Mouse (Mus musculus) liver, adult 2 months (tissue): Measurements from ENCODE around the gene Dpysl5. TPM values are rescaled to one million over a fixed set of nuclear protein-coding genes. Genes with fewer than 3 reads are reported as not detected.

Experiments used
- DNase-seq: peaks from one replicate; pipeline ENCODE4 v3.0.0-alpha.2; 2011; ENCODE audit warnings: low read depth, low spot score; ENCODE audit errors: extremely low read depth
- H3K27ac ChIP-seq: fragments of 200-500 bp; replicated peaks from 2 replicates; pipeline ENCODE4 v1.5.1; 2012; ENCODE audit warnings: low read depth, mild to moderate bottlenecking, control low read depth, inconsistent platforms, low read length; ENCODE audit not compliant: insufficient read depth
- H3K27me3 ChIP-seq: fragments of 200-500 bp; 2 replicates; pipeline ENCODE4 v1.6.1; 2012; ENCODE audit warnings: mild to moderate bottlenecking, moderate library complexity, low read length, inconsistent platforms; ENCODE audit not compliant: control insufficient read depth, insufficient read depth
- H3K36me3 ChIP-seq: fragments of 200-500 bp; 2 replicates; pipeline ENCODE4 v1.6.1; 2012; ENCODE audit warnings: low read length, inconsistent platforms; ENCODE audit not compliant: control insufficient read depth, insufficient read depth
- H3K4me1 ChIP-seq: fragments of 200-500 bp; 2 replicates; pipeline ENCODE4 v1.6.1; 2011; ENCODE audit warnings: low read length; ENCODE audit not compliant: control insufficient read depth, insufficient read depth
- H3K4me3 ChIP-seq: fragments of 200-500 bp; 2 replicates; pipeline ENCODE4 v1.5.1; 2011; ENCODE audit warnings: low read depth, mild to moderate bottlenecking, control low read depth, low read length, moderate library complexity; ENCODE audit not compliant: insufficient read depth
- H3K79me2 ChIP-seq: fragments of 200-500 bp; 2 replicates; pipeline ENCODE4 v1.6.1; 2012; ENCODE audit warnings: inconsistent platforms, mild to moderate bottlenecking, low read length, moderate library complexity; ENCODE audit not compliant: control insufficient read depth, insufficient read depth
- H3K9ac ChIP-seq: fragments of 200-500 bp; 2 replicates; pipeline ENCODE4 v1.6.1; 2012; ENCODE audit warnings: low read depth, mild to moderate bottlenecking, control low read depth, inconsistent platforms, low read length
- CTCF ChIP-seq: fragments of 200-500 bp; IDR thresholded peaks from 2 replicates; pipeline ENCODE4 v1.5.1; 2011; ENCODE audit warnings: low read depth, low read length, control low read depth
- POLR2A ChIP-seq: fragments of 200-500 bp; IDR thresholded peaks from 2 replicates; pipeline ENCODE4 v1.6.1; 2011; ENCODE audit warnings: low read length, control low read depth; ENCODE audit not compliant: insufficient read depth; ENCODE audit errors: extremely low read depth
- WGBS: fragments of 180-500 bp; shearing (Covaris S2); methylation state at CpG from one replicate; pipeline ENCODE4 v1.1.7; 2018; 5-methylcytosine and 5-hydroxymethylcytosine counted together
- polyA plus RNA-seq: library from polyadenylated mRNA; depleted of rRNA; stranded (reverse); fragments of >200 nt; gene quantifications from 2 replicates; pipeline ENCODE4 v1.2.3, GENCODE M21; 2012
- total RNA-seq: library from RNA; depleted of rRNA; stranded (reverse); fragments of >200 nt; gene quantifications from 2 replicates; pipeline ENCODE4 v1.2.3, GENCODE M21; 2014

The Dpysl5 gene
- total and polyA plus RNA-seq, 2 experiments = 0.06 TPM; not detected in 1

DNA sequence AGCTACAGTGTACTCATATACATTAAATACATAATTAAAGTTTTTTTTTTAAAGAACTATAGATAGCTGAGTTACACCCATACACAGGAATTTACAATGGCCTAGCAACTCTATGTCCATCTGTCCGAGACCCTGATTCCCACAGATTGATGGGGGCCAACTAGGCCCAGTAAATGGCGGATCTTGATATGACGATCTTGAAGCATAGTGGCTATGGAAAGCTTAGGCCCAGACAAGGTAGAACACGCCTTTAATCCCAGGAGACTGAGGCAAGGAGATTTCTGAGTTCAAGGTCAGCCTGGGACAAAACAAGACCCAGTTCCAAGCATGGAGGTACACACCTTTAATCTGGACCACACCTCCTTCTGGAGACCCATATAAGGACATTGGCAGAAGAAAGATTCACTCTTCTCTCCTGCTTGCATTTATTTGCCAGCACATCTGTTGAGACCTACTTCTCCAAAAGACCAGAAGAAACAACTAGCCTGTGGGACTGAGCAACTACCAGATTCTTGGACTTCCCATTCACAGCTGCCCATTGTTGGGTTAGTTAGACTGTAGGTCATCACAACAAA is 32.6 kb upstream of the Dpysl5 start:
- no peaks in the 10 kb centered on the region for H3K27me3 ChIP-seq
- 98% methylated on average over 4 of the region's 4 CpGs for WGBS

DNA sequence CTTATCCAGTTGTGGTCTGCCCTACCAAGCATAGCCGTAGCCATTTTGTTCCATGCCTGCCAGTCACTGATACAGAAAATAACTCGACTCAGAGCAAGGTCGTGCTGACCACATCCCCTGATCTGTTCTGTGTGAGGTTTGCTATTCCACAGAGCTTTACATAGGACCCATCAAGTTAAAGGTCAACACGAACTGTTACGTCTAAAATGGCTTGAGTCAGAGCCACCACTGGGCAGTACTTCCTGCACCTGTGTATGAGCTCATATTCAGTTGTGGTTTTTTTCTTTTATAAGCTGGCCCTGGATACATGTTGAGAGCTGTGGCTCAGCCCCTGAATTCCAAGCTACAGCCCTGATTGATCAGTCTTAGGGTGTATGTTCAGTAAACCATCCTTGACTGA is 31.8 kb upstream of the Dpysl5 start:
- no peaks in the 10 kb centered on the region for H3K36me3 ChIP-seq
- no peak overlapping the region for H3K27ac ChIP-seq
- H3K4me1 ChIP-seq = no peaks in the 10 kb centered on the region
- 76% methylated on average over 5 of the region's 5 CpGs for WGBS
- H3K9ac ChIP-seq = no peak overlapping the region
- no peak overlapping the region for H3K4me3 ChIP-seq
- no peaks in the 10 kb centered on the region for H3K79me2 ChIP-seq
- no peak for DNase-seq
- no peaks in the 10 kb centered on the region for H3K27me3 ChIP-seq
- no peak for TF ChIP-seq POLR2A
- TF ChIP-seq CTCF = no peak

More for the DNA sequence above, 32.6 kb upstream of the Dpysl5 start:
- Histone ChIP-seq H3K27ac (no peak overlapping the region), H3K4me1 (peaks cover 1% of the 10 kb centered on the region; the same call in 1 of the 2 replicates), H3K79me2 (no peaks in the 10 kb centered on the region), H3K9ac (no peak overlapping the region), H3K36me3 (no peaks in the 10 kb centered on the region), H3K4me3 (no peak overlapping the region)
- no peak for DNase-seq
- TF ChIP-seq CTCF = no peak
- TF ChIP-seq POLR2A = no peak

DNA sequence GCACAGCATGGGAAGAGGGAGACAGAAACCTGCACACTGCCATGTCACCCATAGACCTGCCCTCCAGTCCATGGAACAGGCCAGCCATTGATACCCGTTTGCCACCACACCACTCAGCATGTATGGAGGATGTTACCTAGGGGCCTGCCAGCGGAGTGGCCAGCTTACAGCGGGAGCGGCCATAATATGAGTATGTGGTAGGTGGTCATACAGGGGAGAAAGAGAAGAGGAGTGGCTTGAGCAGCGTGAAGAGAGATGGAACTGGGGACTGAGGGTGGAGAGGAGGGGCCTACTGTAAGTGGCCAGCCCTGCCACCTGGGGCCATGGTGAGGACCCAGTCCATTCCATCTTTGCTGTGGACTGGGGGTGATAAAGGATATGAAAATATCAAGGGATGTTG is 29.4 kb upstream of the Dpysl5 start:
- WGBS = 97% methylated on average over 5 of the region's 5 CpGs
- Histone ChIP-seq H3K27ac (no peak overlapping the region), H3K79me2 (no peaks in the 10 kb centered on the region), H3K36me3 (no peaks in the 10 kb centered on the region), H3K27me3 (no peaks in the 10 kb centered on the region), H3K9ac (no peak overlapping the region), H3K4me1 (no peaks in the 10 kb centered on the region), H3K4me3 (no peak overlapping the region)
- DNase-seq = no peak
- TF ChIP-seq CTCF (no peak), POLR2A (no peak)

DNA sequence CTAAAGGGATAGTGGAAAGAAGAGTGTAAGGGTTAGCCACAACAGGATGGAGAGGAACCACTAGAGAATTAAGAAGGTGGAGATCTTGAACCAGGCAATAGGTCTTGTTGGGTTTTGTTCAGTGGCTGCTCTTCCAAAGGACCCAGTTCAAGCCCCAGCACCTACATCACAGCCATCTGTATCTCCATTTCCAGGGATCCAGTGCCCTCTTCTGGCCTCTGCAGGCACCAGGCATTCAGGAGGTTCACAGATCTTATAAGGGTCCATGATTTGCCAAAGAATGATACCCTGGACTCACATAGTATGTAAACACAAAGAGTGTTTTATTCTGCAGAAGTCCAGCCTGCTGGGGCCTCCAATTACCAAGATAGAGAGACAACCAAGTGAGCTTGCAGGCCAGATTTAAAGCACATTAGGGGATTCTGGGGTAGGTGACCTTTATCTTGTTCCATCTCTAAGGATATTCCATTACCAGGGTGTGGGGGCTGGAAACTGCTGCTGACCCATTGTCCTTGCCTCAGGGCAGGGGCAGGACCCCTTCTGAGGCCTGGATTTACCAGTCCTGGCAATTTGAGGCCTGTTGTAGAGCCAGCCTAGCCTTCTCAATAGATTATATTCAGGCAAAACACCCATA is 28.3 kb upstream of the Dpysl5 start:
- DNase-seq = no peak
- Histone ChIP-seq H3K4me3 (no peak overlapping the region), H3K9ac (no peak overlapping the region), H3K79me2 (no peaks in the 10 kb centered on the region), H3K27ac (no peak overlapping the region), H3K4me1 (no peaks in the 10 kb centered on the region), H3K36me3 (no peaks in the 10 kb centered on the region), H3K27me3 (no peaks in the 10 kb centered on the region)
- TF ChIP-seq POLR2A = no peak
- TF ChIP-seq CTCF = peak; percentile 62

DNA sequence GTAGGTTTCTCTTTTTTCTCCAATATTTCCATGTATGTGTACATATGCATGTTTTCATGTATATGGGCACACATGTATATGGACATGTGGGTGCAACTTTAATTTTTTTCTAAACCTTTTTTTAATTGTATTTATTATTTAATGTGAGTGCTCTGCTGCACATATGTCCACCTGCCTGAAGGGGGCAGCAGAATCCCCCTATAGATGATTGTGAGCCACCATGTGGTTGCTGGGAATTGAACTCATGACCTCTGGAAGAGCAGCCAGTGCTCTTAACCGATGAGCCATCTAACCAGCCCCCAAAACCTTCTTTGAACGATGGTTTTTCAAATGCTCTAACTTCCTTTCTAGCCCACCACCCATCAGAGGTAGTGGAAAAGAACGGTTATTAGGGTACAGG is 27.4 kb upstream of the Dpysl5 start:
- no peaks in the 10 kb centered on the region for H3K36me3 ChIP-seq
- DNase-seq = no peak
- no peaks in the 10 kb centered on the region for H3K4me1 ChIP-seq
- H3K27me3 ChIP-seq = no peaks in the 10 kb centered on the region
- no peak overlapping the region for H3K9ac ChIP-seq
- no peak overlapping the region for H3K4me3 ChIP-seq
- WGBS = 79% methylated on average over 3 of the region's 3 CpGs
- H3K27ac ChIP-seq = no peak overlapping the region
- no peaks in the 10 kb centered on the region for H3K79me2 ChIP-seq
- no peak for TF ChIP-seq POLR2A
- TF ChIP-seq CTCF = peak; percentile 20; the same call in 1 of the 2 replicates

DNA sequence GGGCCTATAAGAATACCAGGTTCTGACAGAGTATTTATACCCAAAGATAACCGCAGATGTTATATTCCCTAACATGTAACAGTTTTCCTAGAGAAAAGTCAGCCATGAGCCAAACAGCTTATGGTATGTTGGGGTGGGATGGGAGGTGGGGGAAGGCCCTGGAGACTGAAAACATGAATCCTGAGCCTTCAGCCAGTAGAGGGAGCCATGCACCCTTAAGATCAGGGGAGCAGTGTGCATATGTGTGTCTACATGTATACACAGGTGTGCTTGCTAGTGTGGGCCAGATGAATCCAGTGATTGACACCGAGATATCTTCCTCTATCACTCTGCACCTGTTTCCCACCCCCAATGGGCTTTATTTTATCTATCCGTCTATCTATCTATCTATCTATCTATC is 24.6 kb upstream of the Dpysl5 start:
- 65% methylated on average over 3 of the region's 3 CpGs for WGBS
- no peaks in the 10 kb centered on the region for H3K79me2 ChIP-seq
- DNase-seq = no peak
- TF ChIP-seq POLR2A (no peak), CTCF (peak; percentile 45; the same call in 1 of the 2 replicates)
- no peak overlapping the region for H3K9ac ChIP-seq
- no peaks in the 10 kb centered on the region for H3K27me3 ChIP-seq
- no peaks in the 10 kb centered on the region for H3K36me3 ChIP-seq
- no peak overlapping the region for H3K27ac ChIP-seq
- no peaks in the 10 kb centered on the region for H3K4me1 ChIP-seq
- no peak overlapping the region for H3K4me3 ChIP-seq
